Mouse (Mus musculus): ENCODE results near the gene Ppp1ca. TPM values are rescaled to one million over a fixed set of nuclear protein-coding genes. Genes with fewer than 3 reads are reported as not detected.

Gene Ppp1ca
- 642 and 729 TPM in 2 replicates for polyA plus RNA-seq (2015; fragmentation: Nextera tagmentation; extraction: Ambion mirVana)

DNA sequence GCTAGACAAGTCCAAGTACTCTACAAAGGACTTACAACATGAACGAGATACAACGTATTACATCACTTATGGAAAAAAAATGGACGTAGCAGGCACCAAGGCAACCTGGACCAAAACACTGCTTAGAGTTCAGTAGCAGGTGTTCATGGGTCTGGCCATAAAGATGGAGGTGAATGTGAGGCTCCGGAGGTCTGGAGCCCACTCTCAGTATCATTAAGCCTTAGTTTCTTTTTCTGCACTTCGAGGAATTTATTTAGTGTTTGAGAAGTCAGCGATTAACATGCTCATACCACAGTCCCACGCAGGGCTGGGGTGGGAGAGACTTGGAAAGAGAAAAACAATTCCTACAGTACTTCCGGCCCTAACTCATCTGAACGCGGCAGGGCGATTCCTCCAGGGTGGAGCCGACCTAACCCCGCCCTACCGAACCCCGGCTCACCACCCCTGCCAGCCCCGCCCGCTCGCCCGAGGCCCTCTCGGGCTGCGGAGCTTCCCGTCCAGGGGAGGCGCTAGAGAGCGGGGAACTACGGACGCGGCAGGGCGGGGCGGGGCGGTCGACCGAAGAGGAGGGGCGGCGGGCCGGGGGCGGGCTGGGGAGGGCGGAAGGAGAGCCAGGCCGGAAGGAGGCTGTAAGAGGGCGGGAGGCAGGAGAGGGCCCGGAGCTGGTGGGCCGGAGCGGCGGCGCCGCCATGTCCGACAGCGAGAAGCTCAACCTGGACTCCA, at the start of gene Ppp1ca:
Gene Ppp1ca (plus strand): TSS at position 538 of the 723 bp plus-strand sequence.
- H3K4me1 ChIP-seq: peaks cover 65% of the 10 kb centered on the region
- peak within 1 kb of the TSS; percentile 94 for H3K4me3 ChIP-seq
- peak within 1 kb of the TSS; percentile 96 for H3K4me2 ChIP-seq
- 7% methylated on average over 36 of the region's 47 CpGs for WGBS
- peak within 1 kb of the TSS; percentile 99 for H3K9ac ChIP-seq
- ATAC-seq (ENCODE audit: extremely low read depth, insufficient number of reproducible peaks, low FRiP score, low TSS enrichment): peak; percentile 87
- H3K9me3 ChIP-seq: no peaks in the 10 kb centered on the region
- H3K27ac ChIP-seq (replicated peaks): peak within 1 kb of the TSS; percentile 95
- peaks cover 37% of the 10 kb centered on the region for H3K36me3 ChIP-seq
- no peaks in the 10 kb centered on the region for H3K27me3 ChIP-seq (replicated peaks)

DNA sequence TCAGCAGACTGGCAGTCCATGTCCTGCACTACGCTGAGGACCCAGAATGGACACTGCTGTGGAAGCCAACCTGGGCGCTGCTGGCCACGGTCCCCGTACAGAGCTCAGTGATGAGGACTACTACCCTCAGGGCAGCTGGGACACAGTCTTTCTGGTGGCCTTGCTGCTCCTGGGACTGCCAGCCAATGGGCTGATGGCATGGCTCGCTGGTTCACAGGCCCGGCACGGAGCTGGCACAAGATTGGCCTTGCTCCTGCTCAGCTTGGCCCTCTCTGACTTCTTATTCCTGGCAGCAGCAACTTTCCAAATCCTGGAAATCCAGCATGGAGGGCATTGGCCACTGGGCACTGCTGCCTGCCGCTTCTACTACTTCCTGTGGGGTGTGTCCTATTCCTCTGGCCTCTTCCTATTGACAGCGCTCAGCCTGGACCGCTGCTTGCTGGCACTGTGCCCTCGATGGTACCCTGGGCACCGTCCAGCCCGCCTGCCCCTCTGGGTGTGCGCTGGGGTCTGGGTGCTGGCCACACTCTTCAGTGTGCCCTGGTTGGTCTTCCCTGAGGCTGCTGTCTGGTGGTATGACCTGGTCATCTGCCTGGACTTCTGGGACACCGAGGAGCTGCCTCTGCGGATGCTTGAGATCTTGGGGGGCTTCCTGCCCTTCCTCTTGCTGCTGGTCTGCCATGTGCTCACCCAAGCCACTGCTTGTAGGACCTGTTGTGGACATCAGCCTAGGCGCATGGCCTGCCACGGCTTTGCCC, 49.3 kb upstream of the Ppp1ca start:
- H3K4me1 ChIP-seq: peaks cover 3% of the 10 kb centered on the region; the same call in 1 of the 2 replicates
- H3K27me3 ChIP-seq (replicated peaks): 0 out of 2 replicates have a peak, but pooled peaks cover 9% of the 10 kb centered on the region
- no peak for ATAC-seq (ENCODE audit: extremely low read depth, insufficient number of reproducible peaks, low FRiP score, low TSS enrichment)
- H3K27ac ChIP-seq (replicated peaks): no peak overlapping the region
- no peak overlapping the region for H3K4me3 ChIP-seq
- no peaks in the 10 kb centered on the region for H3K36me3 ChIP-seq
- peaks cover 5% of the 10 kb centered on the region; the same call in 1 of the 2 replicates for H3K9me3 ChIP-seq
- 85% methylated on average over 18 of the region's 18 CpGs for WGBS
- H3K4me2 ChIP-seq: no peak overlapping the region
- H3K9ac ChIP-seq: no peak overlapping the region

DNA sequence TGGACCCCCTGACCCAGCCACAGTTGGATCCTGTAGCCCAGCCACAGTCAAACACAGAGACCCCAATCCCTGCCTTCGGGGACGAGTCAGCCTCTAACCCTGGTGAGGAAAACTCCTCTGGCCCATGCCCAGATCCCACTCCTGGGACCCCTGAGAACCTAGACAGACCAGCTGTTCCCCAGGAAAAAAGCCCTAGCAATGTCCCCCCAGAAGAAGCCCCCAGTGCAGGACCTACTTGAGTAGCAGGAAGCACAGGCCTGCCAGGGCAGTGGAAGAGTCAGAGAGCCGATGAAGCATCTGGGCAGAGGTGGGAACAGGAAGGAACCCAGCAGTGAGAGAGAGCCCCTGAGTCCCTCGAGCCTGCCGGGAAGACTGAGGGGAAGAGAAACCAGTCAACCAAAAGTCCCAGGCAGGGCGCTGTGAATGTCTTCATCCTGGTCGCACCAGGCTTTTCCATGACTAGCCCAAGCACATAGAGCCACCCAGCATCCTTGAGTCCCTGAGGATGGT, 48.1 kb upstream of the Ppp1ca start, which contains the start of gene Cabp4:
Gene Cabp4 (minus strand): TSS at position 275 of the 510 bp plus-strand sequence.
- peaks cover 8% of the 10 kb centered on the region for H3K4me1 ChIP-seq
- no peak within 1 kb of the TSS for H3K9ac ChIP-seq
- 0 out of 2 replicates have a peak, but pooled peaks cover 4% of the 10 kb centered on the region for H3K27me3 ChIP-seq (replicated peaks)
- WGBS: 67% methylated on average over 7 of the region's 7 CpGs
- peaks cover 5% of the 10 kb centered on the region; the same call in 1 of the 2 replicates for H3K9me3 ChIP-seq
- no peak for ATAC-seq (ENCODE audit: extremely low read depth, insufficient number of reproducible peaks, low FRiP score, low TSS enrichment)
- no peak within 1 kb of the TSS for H3K27ac ChIP-seq (replicated peaks)
- no peaks in the 10 kb centered on the region for H3K36me3 ChIP-seq
- H3K4me3 ChIP-seq: no peak within 1 kb of the TSS
- H3K4me2 ChIP-seq: no peak within 1 kb of the TSS

DNA sequence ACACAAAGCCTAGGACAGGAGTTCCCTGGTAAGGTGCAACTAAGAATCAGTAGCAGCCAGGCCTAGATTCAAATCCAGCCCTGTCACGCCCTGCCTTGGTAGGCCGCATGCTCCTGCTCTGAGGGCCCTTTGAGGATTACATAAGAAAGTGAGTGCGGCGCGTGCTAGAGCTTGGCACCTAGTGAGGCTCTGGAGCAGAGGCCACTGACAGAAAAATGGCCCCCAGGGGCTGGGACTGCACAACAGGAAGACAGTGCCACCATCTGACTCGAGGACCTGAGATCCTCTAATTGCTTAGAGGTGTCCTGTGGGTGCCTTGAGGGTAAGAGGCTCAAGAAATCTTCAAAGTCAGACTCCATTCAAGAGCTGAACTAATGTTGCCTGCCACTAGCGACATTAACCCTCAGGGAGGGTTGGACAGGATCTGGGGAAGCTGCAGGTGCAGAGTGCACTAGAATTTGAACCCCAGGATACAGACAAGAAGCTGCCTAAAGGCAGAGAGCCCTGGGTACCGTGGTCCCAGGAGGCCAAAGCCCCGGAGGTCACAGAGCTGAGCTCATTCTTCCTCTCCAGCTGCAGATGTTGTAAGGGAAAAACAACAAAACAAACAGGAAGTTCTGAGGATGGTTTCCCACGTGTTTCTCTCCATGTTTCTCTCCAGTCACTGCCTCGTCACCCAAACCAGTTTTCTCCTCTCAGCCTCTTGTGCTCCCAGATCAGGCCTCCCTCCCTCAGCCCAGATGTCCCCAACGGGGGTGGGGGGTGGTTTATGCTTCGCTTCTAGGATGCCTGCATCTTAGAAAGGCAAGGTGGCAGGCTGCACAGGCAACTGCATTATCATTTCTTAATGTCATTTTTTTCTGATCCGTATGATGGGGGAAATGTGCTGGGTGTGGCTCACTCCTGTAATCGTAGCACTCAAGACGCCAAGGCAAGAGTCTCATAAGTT, 47.0 kb upstream of the Ppp1ca start:
- Histone ChIP-seq H3K27me3 (replicated peaks) (no peaks in the 10 kb centered on the region), H3K4me3 (no peak overlapping the region), H3K36me3 (peaks cover 1% of the 10 kb centered on the region), H3K27ac (replicated peaks) (no peak overlapping the region), H3K9me3 (peaks cover 5% of the 10 kb centered on the region; the same call in 1 of the 2 replicates), H3K4me2 (no peak overlapping the region), H3K9ac (no peak overlapping the region), H3K4me1 (peaks cover 17% of the 10 kb centered on the region)
- no peak for ATAC-seq (ENCODE audit: extremely low read depth, insufficient number of reproducible peaks, low FRiP score, low TSS enrichment)
- WGBS: 74% methylated on average over 16 of the region's 16 CpGs

DNA sequence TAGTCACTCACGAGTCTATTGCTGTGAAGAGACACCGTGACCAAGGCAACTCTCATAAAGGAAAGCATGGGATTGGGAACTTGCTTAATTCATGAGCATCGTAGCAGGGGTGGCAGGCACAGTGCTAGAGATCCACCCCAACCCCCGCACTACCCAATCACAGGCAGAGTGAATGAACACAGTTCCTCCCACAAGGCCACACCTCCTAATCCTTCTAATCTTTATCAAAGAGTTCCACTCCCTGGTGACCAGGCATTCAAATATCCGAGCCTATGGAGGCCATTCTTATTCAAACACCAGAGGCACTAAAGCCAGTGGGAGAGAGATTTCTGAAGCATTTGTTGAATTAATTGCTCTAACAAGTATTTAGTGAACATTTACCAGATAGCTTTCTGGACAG, 45.9 kb upstream of the Ppp1ca start:
- Histone ChIP-seq H3K36me3 (peaks cover 12% of the 10 kb centered on the region), H3K4me2 (no peak overlapping the region), H3K27me3 (replicated peaks) (no peaks in the 10 kb centered on the region), H3K27ac (replicated peaks) (no peak overlapping the region), H3K4me3 (no peak overlapping the region), H3K9ac (no peak overlapping the region), H3K4me1 (peaks cover 21% of the 10 kb centered on the region), H3K9me3 (peaks cover 5% of the 10 kb centered on the region; the same call in 1 of the 2 replicates)
- 84% methylated on average over 5 of the region's 5 CpGs for WGBS
- no peak for ATAC-seq (ENCODE audit: extremely low read depth, insufficient number of reproducible peaks, low FRiP score, low TSS enrichment)

DNA sequence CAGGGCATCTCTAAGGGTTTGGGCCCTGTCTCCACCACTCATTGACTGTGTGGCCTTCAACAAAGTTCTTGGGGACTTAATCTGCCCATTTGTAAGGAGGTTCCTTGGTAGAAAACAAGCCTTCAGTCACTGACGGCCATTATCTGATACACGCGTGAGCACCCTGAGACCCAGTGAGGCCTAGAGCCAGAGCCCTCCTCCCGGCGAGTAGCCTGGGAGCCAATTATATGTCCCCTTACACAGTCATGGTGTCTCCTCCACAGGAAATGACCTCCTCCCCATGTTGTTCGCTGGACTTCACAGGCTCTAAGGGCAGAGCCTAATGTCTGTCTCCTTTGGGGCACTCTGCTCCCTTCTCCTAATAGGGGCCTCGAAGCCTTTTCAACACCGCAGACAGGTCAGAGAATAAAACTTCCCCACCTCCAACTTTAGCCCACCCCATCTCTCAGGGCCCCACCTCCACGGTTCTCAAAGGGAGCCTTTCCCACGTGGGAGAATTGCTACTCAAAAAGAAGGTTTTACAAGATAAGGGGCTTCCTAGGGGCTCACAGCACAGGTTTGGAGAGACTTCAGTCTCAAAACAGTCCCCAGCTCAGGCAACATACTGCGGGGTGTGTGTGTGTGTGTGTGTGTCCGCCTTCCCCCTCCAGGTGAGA, 45.4 kb upstream of the Ppp1ca start:
- no peaks in the 10 kb centered on the region for H3K27me3 ChIP-seq (replicated peaks)
- H3K9ac ChIP-seq: no peak overlapping the region
- H3K9me3 ChIP-seq: peaks cover 5% of the 10 kb centered on the region; the same call in 1 of the 2 replicates
- H3K36me3 ChIP-seq: peaks cover 18% of the 10 kb centered on the region
- H3K4me3 ChIP-seq: no peak overlapping the region
- H3K4me1 ChIP-seq: peaks cover 27% of the 10 kb centered on the region
- H3K27ac ChIP-seq (replicated peaks): no peak overlapping the region
- WGBS: 60% methylated on average over 12 of the region's 12 CpGs
- no peak for ATAC-seq (ENCODE audit: extremely low read depth, insufficient number of reproducible peaks, low FRiP score, low TSS enrichment)
- H3K4me2 ChIP-seq: no peak overlapping the region

DNA sequence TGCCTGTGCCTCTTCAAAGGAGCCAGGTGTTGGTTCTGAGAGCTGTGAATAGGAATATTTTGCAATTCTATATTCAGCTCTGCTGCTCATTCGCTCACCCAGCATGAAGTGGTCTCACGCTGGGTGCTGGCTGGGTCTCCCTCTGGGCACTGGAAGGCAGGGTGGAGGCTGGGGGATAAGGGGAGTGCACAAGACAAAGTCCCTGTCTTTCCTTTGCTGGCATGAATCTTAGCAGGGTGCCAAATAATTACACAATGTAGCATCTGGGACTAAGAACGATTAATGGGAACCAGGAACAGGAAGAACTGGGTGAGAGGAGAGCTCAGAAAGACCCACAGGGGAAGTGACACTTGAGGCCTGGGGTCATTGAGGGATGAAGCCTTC, 44.9 kb upstream of the Ppp1ca start:
- Histone ChIP-seq H3K4me2 (no peak overlapping the region), H3K36me3 (peaks cover 22% of the 10 kb centered on the region), H3K4me1 (peaks cover 30% of the 10 kb centered on the region), H3K27me3 (replicated peaks) (no peaks in the 10 kb centered on the region), H3K9me3 (peaks cover 5% of the 10 kb centered on the region; the same call in 1 of the 2 replicates), H3K4me3 (no peak overlapping the region), H3K27ac (replicated peaks) (no peak overlapping the region), H3K9ac (0 out of 2 replicates have a peak overlapping the region, but pooled peaks have one; percentile 91)
- ATAC-seq (ENCODE audit: extremely low read depth, insufficient number of reproducible peaks, low FRiP score, low TSS enrichment): no peak
- 49% methylated on average over 3 of the region's 3 CpGs for WGBS

DNA sequence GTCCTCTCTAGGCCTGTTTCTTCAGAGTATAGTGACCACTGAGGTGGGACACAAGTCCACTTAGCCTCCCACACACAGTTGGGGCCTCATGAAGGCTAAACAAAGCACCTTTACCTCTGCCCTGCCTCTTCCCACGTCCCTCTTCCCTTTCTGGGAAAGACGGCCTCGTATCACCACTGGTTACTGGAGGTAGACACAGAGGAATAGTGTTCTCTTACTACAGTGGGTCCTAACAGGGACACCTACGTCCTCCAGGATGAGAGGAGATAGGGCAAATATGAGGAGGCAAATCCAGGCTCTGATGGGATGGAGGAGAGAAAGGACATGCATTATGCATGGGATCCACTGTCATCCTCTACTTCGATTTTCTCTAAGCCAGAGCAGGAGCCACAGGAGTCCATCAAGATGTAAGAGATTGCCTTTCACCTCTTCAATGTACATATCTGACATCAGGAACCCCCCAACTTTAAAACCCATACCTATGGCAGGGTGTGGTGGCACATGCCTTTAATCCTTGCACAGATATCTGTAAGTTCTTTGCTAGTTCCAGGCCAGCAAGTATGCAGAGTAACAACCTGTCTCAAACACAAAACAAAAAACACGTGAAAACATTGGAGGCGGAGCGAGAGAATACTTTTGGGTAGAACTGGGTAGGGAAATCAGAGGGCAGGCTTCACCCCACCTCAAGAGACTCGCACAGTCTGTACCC, 43.9 kb upstream of the Ppp1ca start:
- peak overlapping the region; percentile 91 for H3K9ac ChIP-seq
- peaks cover 5% of the 10 kb centered on the region; the same call in 1 of the 2 replicates for H3K9me3 ChIP-seq
- no peaks in the 10 kb centered on the region for H3K27me3 ChIP-seq (replicated peaks)
- H3K27ac ChIP-seq (replicated peaks): peak overlapping the region; percentile 41; the same call in 1 of the 2 replicates
- WGBS: 40% methylated on average over 9 of the region's 9 CpGs
- ATAC-seq (ENCODE audit: extremely low read depth, insufficient number of reproducible peaks, low FRiP score, low TSS enrichment): no peak
- peaks cover 31% of the 10 kb centered on the region for H3K36me3 ChIP-seq
- peak overlapping the region; percentile 84 for H3K4me3 ChIP-seq
- peak overlapping the region; percentile 88 for H3K4me2 ChIP-seq
- peaks cover 36% of the 10 kb centered on the region for H3K4me1 ChIP-seq

DNA sequence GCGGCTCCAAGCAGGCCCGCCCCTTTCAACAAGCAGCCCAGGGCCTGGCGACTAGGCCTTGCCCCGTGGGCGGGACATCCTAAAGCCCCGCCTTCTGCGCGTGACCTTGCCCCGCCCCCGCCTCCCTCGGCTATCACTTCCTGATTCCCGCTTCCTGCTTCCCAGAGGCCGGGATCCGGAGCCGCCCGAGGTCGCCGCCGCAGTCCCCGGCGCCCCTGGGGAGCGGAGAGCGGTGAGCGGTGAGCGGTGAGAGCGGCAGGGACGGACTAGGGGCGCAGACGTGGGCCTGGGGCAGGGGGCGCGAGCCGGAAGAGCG, 43.4 kb upstream of the Ppp1ca start, which contains the start of gene Coro1b:
Gene Coro1b (plus strand): TSS at position 129 of the 316 bp plus-strand sequence.
- H3K27ac ChIP-seq (replicated peaks): peak within 1 kb of the TSS; percentile 76
- peaks cover 41% of the 10 kb centered on the region for H3K4me1 ChIP-seq
- peak within 1 kb of the TSS; percentile 91 for H3K9ac ChIP-seq
- peaks cover 5% of the 10 kb centered on the region; the same call in 1 of the 2 replicates for H3K9me3 ChIP-seq
- peak; percentile 91 for ATAC-seq (ENCODE audit: extremely low read depth, insufficient number of reproducible peaks, low FRiP score, low TSS enrichment)
- 0% methylated on average over 30 of the region's 33 CpGs for WGBS
- H3K4me3 ChIP-seq: peak within 1 kb of the TSS; percentile 84
- peaks cover 36% of the 10 kb centered on the region for H3K36me3 ChIP-seq
- peak within 1 kb of the TSS; percentile 88 for H3K4me2 ChIP-seq
- no peaks in the 10 kb centered on the region for H3K27me3 ChIP-seq (replicated peaks)

Measured in heart, embryonic 13.5 days (tissue).